Mouse (Mus musculus) T-helper 2 cell (primary cell): Measurements from ENCODE around the gene Olfr91.
"Not testable (repeated sequence)": the region's sequence is repeated elsewhere in the genome, so short reads cannot be mapped to it uniquely, and the experiment has no call there.

ENCODE experiments used
- in situ Hi-C: fragments of 300-600 bp; cut with MboI, MseI; formaldehyde crosslinking; loops from one replicate; pipeline ENCODE4 v1.15.1; 2025; ENCODE audit warnings: high pct_unique_total_duplicates

Gene Olfr91

DNA sequence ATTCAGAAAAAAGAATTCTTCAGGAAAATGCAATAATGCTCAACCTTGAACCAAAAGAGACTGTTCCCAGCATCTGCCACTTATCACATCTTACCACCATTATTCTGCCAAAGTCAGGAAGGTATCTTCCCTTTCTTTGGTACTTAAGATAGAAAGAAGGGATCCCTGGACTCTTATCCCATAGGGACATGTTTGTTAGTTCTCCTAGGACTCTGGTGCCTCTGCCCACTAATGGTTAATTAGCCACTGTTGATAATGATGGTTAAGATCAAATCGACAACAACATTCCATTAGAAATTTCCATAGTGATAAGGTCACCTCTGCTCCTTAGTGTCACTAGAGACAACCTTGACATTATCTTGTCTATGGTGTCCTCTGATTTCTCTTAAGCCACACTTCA is at the start of gene Olfr91:
Gene Olfr91, minus strand, starts transcription at position 101 of the 400 bp plus-strand sequence.
- in situ Hi-C loops = no loop called here

DNA sequence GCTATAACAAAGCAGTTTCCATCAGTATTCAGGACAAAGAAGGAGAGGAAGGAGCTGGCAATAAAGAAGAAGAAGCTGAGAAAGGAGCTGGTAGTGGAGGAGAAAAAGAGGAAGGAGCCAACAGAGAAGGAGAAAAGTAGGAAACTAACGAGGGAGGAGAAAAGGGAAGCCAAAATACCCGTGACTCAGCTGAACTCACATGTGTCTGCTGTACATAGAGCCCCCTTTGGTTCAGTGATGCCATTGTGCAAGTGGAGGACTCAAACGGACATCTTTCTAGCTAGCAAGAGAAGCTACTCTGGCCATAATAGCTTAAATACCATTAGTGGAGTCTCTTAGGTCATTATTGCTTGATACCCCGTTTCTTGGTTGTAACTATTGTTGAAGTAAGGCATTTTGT is 33.3 kb upstream of the Olfr91 start:
- in situ Hi-C loops = not testable (repeated sequence)

DNA sequence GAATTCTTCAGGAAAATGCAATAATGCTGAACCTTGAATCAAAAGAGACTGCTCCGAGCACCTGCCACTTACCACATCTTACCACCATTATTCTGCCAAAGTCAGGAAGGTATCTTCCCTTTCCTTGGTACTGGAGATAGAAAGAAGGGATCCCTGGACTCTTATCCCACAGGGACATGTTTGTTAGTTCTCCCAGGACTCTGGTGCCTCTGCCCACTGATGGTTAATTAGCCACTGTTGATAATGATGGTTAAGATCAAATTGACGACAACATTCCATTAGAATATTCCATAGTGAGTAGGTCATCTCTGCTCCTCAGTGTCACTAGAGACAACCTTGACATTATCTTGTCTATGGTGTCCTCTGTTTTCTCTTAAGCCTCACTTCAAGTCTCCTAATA is 21.9 kb upstream of the Olfr91 start, which contains the start of gene Olfr92:
Gene Olfr92, minus strand, starts transcription at position 101 of the 400 bp plus-strand sequence.
- in situ Hi-C loops = no loop called here

DNA sequence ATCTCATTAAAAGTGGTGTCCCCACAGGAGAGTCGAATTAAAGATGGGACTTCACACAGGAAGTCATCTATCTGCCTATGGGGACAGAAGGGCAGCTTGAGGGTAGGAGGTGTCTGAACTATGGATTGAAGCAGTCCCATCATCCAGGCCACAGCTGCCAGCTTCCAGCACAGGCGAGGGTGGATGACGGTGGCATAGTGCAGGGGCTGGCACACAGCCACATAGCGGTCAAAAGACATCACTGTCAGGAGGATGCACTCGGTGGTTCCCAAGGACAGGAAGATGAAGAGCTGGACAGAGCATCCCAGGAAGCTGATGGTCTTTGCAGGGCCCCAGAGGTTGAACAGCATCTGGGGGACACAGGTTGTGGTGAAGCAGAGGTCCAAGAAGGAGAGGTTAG is 4.8 kb downstream of the Olfr91 start:
- in situ Hi-C loops = no loop called here

DNA sequence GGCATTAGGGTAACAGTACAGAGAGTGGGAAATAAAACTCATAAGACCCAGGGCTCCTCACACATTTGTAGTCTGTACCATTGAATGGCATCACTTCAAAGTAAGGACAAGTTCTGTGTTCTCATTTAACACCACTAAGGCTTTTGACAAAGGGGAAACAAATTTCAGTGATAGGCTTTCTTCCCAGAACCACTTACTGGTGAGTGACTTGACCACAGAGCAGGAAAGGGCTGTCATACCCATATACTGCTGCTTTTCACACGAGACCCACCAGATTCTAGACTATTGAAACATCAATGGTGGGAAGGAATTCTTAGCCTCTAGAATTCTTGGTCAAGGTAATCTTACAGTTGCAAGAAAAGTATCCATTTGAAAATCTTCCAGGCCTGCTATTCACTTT is 5.9 kb downstream of the Olfr91 start:
- in situ Hi-C loops = no loop called here

DNA sequence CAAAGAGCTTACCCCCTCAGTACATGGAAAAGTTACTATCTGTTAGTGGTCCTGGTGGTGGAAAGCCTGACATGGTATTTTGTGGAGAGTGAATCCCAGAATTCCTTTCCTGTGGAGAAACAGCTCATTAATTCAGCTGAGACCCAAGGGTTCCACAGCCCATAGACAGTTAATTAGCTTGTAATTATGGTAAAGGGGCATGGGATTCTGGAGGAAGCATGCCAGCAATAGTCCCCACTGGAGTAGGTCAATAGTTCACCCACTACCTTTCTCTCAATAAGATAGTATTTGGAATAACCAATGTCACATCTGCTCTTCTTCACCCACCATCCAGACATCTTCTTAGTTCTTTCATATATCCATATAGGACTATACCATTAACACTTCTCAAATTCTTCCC is 9.7 kb downstream of the Olfr91 start, which contains the start of gene Olfr90:
Gene Olfr90, minus strand, starts transcription at position 101 of the 400 bp plus-strand sequence.
- in situ Hi-C loops = no loop called here

DNA sequence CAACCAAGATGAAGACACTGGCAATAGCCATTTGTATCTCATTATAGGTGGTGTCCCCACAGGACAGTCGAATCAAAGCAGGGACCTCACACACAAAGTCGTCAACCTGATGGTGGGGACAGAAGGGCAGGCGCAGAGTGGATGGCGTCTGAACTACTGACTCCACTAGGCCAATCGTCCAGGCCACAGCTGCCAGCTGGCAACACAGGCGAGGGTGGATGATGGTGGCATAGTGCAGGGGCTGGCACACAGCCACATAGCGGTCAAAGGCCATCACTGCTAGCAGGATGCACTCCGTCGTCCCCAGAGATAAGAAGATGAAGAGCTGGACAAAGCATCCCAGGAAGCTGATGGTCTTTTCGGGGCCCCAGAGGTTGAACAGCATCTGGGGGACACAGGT is 12.5 kb downstream of the Olfr91 start:
- in situ Hi-C loops = no loop called here

DNA sequence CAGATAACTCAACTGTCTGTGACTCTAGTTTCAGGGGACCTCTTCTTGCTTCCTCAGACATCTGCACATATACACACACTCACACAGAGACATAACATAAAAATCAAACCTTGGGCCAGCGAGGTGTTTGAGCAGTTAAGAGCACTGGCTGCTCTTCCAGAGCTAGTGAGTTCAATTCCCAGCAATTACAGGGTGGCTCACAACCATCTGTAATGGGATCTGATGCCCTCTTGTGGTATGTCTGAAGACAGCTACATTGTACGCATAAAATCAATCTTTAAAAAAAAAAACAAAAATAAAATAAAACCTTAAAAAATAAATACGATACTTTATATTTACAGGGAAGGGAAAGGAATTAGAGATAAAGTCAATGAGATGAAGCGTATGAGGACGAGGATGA is 13.4 kb downstream of the Olfr91 start:
- in situ Hi-C loops = no loop called here

DNA sequence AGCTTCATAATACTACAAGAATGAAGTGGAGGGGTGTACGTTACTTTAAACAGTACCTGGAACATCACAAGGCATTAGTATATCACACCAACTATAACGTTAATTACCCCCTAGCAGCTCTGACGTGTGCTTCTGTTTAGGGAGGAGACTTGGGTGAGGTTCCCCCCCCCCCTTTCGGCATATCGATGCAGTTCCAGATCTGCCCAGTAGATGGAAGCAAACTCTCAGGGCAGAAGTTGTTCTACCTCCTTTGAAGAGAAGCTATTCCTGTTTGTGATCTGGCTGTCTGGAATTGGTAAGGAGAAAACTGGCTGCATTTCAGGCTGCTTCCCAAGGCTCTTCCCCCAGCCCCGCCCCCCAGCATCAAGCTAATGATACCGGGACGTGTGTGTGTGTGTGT is 14.8 kb downstream of the Olfr91 start:
- in situ Hi-C loops = no loop called here

DNA sequence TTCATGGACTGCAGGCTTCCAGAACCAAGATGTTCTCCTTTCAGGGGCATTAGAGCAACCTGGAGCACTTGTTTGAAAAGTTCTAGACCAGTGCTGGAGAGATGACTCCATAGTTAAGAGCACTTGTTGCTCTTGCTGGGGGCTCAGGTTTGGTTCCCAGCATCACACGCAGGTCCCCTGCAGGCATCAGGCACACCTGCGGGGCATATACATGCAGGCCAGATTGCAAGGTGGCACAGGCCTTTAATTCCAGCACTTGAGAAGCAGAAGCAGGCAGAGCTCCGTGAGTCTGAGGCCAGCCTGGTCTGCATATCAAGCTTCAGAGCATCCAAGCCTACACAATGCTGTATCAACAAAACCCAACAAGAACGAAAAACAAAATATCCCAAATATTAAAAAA is 16.4 kb downstream of the Olfr91 start:
- in situ Hi-C loops = no loop called here

DNA sequence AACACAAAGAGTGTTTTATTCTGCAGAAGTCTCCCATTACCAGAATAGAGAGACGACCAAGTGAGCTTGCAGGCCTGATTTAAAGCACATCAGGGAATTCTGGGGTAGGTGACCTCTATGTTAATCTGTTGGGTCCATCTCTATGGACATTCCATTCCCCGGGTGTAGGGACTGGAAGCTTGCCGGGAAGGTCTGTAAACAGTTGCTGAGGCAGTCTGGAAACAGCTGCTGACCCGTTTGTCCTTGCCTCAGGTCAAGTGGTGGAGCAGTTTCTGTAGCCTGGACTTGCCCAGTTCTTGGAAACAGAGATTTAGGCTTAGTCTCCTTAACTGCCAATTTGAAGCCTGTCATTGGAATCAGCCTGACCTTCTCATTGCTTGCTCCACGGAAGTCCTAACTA is 18.0 kb downstream of the Olfr91 start:
- in situ Hi-C loops = no loop called here

DNA sequence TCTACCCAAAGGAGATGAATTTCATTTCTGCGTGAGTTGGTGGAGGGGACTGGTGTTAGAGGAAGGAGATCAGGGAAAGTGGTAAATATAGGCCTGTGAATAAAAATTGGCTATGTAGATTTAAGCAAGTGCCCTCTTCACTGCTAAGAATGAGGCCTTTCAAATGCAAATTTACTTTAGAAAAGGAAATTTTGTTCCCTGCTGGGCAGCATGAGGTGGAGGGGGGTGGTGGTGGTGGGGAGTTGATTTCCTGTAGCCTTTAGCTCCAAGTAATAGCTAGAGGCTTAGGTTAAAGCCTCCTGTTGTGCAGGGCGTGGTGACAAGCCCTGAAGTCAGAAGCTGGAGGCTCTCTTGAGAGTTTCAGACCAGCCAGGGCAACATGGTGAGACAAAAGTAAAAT is 19.1 kb downstream of the Olfr91 start:
- in situ Hi-C loops = no loop called here

DNA sequence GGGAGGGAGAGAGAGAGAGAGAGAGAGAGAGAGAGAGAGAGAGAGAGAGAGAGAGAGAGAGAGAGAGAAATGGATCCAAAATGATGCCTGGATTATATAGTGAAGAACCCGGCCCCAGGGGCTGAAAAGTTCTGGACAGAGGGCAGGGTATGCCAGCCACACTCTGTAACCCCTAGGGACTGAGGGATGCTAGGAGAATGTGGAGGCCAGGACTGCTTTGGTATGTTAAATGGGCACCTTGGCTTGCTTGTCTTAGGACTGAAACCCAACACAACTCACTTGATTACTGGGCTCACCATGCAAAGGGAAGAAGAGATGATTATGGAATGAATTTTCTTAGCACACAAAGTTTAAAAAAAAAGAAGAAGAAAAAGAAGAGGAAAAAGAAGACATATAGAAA is 19.9 kb downstream of the Olfr91 start:
- in situ Hi-C loops = no loop called here

DNA sequence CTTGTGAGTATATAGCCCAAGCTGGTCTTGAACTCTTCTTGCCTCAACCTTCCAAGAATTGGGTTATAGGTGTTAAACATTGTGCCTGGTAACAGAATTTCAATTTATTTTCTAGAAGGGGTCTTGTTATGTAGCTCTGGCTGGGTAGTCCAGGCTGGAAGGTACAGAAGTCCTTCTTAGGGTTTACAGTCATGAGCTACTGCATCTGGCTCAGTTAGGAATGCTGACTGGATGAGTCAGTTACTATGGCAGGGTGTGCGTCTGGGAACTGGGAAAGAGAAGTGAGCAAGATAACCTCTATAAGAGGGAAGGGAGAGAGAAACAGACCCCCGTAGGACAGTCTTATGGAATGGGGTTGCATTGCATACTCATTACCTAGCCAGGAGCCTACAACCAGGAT is 22.3 kb downstream of the Olfr91 start:
- in situ Hi-C loops = no loop called here

DNA sequence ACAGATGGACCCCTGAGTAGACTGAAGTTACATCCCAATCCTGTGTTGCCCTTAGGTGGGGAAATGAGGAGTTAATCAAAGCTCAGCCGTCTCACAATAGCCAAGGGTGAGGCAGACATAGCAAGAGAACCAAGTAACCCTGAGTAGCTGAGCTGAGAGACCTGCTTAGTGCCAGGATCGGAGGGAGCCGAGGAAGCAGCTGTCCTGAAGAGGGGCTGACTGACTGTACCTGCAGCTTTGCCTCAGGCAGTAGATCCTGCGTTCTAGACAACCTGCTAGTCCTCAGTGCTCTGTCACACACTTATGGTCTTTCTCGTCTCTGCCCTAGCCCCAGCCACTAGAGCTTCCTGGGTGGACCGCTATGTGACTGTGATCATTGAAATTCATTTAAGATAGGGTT is 22.9 kb downstream of the Olfr91 start:
- in situ Hi-C loops = no loop called here

DNA sequence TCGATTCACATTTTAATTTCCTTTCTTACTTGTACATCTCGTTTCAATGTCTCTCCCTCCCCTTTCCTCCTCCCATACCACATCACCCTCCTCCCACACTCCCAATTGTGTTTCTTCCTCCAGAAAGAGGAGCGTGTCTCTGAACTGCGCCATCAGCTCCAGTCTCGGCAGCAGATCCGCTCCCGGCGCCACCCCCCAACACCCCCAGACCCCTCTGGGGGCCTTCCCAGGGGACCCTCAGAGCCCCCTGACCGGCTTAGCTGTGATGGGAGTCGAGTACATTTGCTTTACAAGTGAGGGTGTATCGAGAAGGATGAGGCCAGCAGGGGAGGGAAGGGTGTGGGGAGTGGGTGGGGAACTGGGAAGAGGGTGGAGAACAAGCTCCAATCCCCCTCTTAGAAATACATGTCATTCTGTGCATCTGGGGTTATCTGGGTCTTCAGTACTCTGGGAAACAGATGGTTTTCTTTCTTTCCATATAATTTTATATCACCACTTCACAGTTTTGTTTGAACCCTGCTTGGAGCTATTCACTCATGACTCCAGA is 25.3 kb downstream of the Olfr91 start:
- in situ Hi-C loops = loop anchor here (5.0 kb wide), 1 partner anchor 129 kb away; the partner anchor contains the start of gene Olfr94

DNA sequence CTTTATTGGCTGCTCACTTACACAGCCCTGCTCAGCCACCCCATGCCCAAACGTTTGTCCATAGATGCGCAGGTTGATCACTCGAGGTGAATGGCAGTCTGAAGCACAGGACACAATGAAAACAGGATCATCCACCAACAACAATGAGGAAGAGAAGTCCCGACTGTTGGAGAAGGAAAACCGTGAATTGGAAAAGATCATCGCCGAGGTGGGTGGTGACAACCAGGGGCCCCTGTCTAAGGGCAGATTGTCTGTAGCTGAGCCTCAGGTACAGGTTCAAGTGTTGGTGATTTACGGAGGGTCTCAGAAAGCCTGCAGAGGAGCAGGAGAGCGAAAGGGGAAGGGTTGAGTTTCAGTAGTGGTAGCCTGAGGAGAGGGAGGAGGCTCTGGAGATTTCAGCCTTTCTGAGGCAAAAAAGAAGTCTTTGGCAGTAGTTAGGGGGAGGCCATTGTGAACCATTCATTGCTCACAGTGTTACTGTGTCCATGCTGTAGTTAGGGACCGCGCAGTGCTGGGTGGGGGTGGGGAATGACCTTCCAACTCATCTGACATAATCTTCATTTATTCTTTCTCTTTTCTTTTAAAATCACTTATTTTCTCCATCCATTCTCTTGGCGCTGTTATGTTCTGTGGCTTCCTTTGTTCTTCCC is 25.9 kb downstream of the Olfr91 start:
- in situ Hi-C loops = loop anchor here (5.0 kb wide), 1 partner anchor 130 kb away; the partner anchor contains the start of gene Olfr94

DNA sequence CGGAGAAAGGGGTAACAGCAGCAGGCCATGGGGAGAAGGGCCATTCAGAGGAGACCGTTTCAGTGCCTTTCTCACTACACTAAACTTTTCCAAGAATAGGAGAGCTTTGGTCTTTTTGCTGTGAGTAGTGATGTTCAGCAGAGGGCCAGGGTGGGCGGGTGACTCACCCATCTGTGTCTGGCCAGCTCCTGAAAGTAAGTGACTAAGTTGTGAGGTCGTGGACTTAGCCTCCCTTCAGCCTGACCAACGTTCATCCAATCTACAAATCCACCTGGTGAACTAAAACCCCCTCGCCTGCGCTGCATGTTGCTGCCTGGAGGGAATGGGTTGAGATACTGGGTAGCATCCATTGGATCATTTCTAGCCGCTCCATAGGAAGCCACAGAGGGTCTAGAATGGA is 28.0 kb downstream of the Olfr91 start:
- in situ Hi-C loops = loop anchor here (5.0 kb wide), 1 partner anchor 132 kb away; the partner anchor contains the start of gene Olfr94

DNA sequence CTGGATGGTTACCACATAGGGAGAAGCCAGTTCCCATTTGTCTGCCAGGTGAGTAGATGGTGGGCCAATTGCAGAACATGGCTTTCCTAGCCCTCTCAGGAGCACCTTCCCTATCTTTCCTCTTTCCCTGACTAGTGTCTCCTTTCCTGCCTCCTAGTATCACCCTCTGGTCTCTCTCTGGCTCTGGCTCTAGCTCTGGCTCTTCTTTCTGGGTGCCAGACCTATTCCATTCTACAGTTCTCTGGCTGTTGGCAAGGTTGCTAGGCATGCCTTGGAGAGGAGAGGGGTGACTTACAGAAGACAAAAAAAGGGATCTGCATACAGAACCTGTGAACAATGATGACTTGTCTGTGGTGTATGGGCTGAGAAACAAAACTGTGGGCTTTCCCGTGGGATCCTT is 30.2 kb downstream of the Olfr91 start:
- in situ Hi-C loops = no loop called here

DNA sequence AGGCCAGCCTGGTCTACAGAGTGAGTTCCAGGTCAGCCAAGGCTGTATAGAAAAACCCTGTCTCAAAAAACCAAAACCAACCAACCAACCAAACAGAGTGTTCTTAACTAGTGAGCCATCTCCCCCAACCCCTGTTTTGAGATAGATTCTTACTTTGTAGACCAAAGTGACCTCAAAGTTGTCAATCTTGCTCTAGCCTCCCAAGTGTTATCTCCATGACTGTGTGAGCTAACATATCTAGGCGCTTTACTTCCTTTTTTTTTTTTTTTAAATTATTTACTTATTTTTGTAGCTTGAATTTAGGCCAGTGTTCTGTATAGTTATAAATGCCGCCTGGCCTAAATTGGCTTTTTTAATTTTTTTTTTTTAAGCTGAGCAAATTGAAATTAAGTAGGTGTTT is 32.1 kb downstream of the Olfr91 start:
- in situ Hi-C loops = no loop called here

DNA sequence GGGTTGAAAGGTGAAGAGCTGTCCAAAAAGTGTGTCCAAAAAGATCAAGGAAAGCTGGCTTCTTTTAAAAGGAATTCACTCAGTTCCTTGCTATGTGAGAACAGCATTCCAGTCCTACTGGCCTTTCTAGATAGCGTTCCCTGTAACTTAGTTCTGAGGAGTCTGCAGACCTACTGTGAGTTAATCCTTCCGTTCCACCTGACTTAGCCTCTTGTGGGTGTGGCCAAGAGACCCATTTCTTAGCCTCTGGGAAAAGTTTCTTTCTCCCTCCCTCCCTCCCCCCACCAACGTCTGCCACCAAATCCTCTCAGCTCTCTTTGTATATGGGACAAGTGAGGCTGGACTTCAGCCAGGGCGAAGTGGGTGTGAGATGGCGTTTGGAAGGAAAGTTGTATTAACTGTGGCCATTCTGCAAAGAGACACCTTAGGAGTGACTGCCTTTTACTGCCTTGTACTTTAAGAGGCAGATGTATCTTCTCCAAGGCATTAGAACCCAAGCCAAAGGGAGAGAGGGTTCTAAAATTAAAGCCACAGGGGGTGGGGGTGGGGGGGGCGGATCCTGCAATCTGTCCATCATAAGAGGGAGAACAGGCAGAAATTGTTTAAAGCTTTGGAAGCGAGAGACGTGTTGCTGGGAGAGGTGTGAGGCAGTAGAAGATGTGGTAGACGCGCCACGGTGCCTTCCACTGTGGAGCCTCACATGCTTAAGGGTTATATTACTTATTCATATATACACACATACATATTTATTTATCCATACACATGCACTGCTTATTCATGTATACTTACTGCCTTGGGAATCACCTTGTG is 34.2 kb downstream of the Olfr91 start:
- in situ Hi-C loops = no loop called here

DNA sequence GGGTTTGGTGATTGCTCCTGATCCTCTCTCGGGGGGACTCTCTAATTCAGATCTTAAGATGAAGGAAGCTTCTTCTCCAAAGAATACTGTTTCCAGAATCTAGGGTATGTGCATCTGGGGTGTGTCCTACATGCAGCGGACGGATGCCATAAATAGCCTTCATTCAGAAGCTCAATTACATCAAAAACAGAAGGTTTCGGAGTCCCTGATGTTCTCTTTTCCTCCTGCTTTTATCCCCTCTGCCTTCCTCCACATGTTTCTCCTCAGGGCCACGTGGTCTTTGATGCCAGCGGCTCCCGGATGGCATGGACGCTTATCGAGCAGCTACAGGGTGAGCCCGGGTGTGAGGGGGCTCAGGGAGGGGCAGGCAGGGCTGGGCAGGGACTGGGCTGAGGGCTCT is 35.0 kb downstream of the Olfr91 start:
- in situ Hi-C loops = no loop called here
